Mouse (Mus musculus) kidney, embryonic 15.5 days (tissue): ENCODE results near the gene Nfia. TPM values are rescaled to one million over a fixed set of nuclear protein-coding genes. Genes with fewer than 3 reads are reported as not detected.

ENCODE experiments used
- ATAC-seq: fragments of 200-750 bp; cut with Nextera tagmentation; replicated peaks from 2 replicates; pipeline ENCODE4 v1.8.0; 2017; ENCODE audit warnings: moderate TSS enrichment; ENCODE audit not compliant: low FRiP score
- H3K27ac ChIP-seq: fragments of 300-500 bp; sonication (generic); 2 replicates; pipeline ENCODE4 v1.5.1; 2015; ENCODE audit warnings: mild to moderate bottlenecking, inconsistent platforms
- H3K27me3 ChIP-seq: fragments of 300-500 bp; sonication (generic); 2 replicates; pipeline ENCODE4 v1.6.1; 2015; ENCODE audit warnings: inconsistent platforms
- H3K36me3 ChIP-seq: fragments of 300-500 bp; sonication (generic); 2 replicates; pipeline ENCODE4 v1.6.1; 2015; ENCODE audit warnings: inconsistent platforms
- H3K4me1 ChIP-seq: fragments of 300-500 bp; sonication (generic); 2 replicates; pipeline ENCODE4 v1.6.1; 2015; ENCODE audit warnings: inconsistent platforms
- H3K4me2 ChIP-seq: fragments of 300-500 bp; sonication (generic); 2 replicates; pipeline ENCODE4 v1.6.1; 2015; ENCODE audit warnings: moderate library complexity, mild to moderate bottlenecking, inconsistent platforms
- H3K4me3 ChIP-seq: fragments of 300-500 bp; sonication (generic); replicated peaks from 2 replicates; pipeline ENCODE4 v1.5.1; 2015; ENCODE audit warnings: mild to moderate bottlenecking, inconsistent platforms
- H3K9ac ChIP-seq: fragments of 300-500 bp; sonication (generic); 2 replicates; pipeline ENCODE4 v1.6.1; 2015; ENCODE audit warnings: mild to moderate bottlenecking, inconsistent platforms
- H3K9me3 ChIP-seq: fragments of 300-500 bp; sonication (generic); replicated peaks from 2 replicates; pipeline ENCODE4 v1.6.1; 2016; ENCODE audit warnings: inconsistent platforms
- WGBS: fragments of 180-500 bp; shearing (Covaris S2); methylation state at CpG from one replicate; pipeline ENCODE4 v1.1.7; 2015; ENCODE audit warnings: mixed read lengths; 5-methylcytosine and 5-hydroxymethylcytosine counted together
- polyA plus RNA-seq: library from polyadenylated mRNA; unstranded; fragments of >200 nt; fragmentation: Nextera tagmentation; extraction: Ambion mirVana; gene quantifications from 2 replicates; pipeline ENCODE4 v1.2.1, GENCODE M21; 2015

The Nfia gene
- polyA plus RNA-seq, 1 experiment from 2014 or later: 29.3 TPM

DNA sequence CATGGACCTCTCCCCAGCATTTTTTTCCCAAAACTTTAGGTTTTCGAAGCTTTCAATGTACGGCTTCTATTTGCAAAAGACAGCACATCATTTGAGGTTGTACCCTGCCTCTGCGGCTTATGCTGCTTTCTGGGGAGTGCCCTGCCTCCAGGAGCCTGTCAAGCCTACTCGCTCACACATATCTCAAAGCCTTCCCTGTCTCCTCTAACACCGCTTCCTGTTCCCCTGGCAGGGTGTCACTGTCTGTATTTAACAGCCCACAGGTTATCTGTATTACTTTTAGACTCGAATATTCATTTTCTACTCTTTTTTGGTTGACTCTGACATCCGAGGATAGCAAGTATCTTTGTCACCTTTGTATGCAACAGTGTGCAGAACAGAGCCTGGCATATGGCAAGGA, 304.1 kb downstream of the Nfia start:
- ATAC-seq: no peak
- no peak overlapping the region for H3K4me2 ChIP-seq
- 85% methylated on average over 7 of the region's 7 CpGs for WGBS
- no peaks in the 10 kb centered on the region for H3K9me3 ChIP-seq
- H3K4me3 ChIP-seq: no peak overlapping the region
- no peak overlapping the region for H3K9ac ChIP-seq
- H3K4me1 ChIP-seq: no peaks in the 10 kb centered on the region
- no peak overlapping the region for H3K27ac ChIP-seq
- H3K36me3 ChIP-seq: no peaks in the 10 kb centered on the region
- H3K27me3 ChIP-seq: no peaks in the 10 kb centered on the region

DNA sequence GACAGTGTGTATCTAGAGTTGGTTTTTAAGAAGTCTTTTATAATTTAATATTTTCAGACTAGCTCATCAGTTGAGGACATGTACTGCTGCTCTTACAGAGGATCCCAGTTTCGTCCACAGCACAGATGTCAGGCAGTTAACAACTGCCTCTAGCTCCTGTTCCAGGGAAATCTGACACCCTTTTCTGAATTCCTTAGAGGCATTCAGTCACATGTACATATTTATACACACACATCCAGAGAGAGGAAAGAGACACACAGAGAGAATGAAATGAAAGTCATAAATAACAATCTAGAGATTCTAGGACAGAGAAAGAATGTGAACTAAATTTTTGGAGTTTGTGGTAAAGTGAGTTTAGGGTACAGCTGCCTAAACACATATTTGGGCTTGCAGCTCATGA, 308.1 kb downstream of the Nfia start:
- H3K4me3 ChIP-seq: no peak overlapping the region
- 0 out of 2 replicates have a peak, but pooled peaks have one; percentile 64 for ATAC-seq
- H3K27ac ChIP-seq: no peak overlapping the region
- H3K4me1 ChIP-seq: no peaks in the 10 kb centered on the region
- no peak overlapping the region for H3K9ac ChIP-seq
- H3K36me3 ChIP-seq: no peaks in the 10 kb centered on the region; the same call in 1 of the 2 replicates
- WGBS: 29% methylated on average over 1 of the region's 1 CpGs
- H3K27me3 ChIP-seq: no peaks in the 10 kb centered on the region
- no peaks in the 10 kb centered on the region for H3K9me3 ChIP-seq
- H3K4me2 ChIP-seq: no peak overlapping the region

DNA sequence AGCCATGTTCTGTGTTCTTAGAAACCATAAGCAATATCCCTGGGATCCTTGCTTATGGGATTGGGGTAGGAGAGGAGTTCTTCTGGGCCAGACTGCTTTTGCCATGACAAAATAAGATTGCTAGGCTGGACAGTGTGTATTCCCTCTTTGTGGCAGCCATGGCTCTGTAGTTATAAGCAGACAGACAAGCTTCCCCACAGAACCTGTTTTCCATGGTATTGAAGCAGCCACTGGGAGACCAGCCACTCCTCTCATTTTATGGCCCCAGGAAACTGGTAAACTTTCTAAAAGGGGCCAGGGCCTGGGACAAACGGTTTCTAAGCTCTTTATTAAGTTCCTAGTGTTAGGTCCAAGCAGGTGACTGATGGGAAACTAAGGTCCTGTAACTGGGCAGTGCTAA, 309.4 kb downstream of the Nfia start:
- Histone ChIP-seq H3K4me3 (no peak overlapping the region), H3K4me2 (no peak overlapping the region), H3K27me3 (no peaks in the 10 kb centered on the region), H3K9me3 (no peaks in the 10 kb centered on the region), H3K4me1 (peaks cover 6% of the 10 kb centered on the region), H3K27ac (no peak overlapping the region), H3K9ac (no peak overlapping the region), H3K36me3 (no peaks in the 10 kb centered on the region; the same call in 1 of the 2 replicates)
- no peak for ATAC-seq
- 26% methylated on average over 1 of the region's 1 CpGs for WGBS

DNA sequence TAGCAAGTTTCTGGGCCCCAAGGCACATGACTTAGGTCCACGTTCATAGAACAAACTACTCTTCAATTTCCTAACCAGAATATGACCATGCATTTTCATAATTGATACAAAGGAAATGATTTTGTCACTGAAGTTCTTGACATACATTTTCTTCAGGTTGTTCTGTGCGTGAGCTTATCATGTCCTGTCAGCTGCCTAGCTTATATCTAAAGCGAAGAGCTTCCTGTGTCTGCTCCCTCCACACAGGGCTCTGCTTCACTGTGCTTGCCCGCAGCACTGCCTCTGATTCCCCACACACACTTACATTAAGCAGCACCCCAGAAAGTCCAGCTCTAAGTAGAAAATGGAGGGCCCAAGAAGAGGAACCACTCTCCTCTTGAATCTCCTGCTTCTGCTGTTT, 310.0 kb downstream of the Nfia start:
- WGBS: 84% methylated on average over 4 of the region's 4 CpGs
- Histone ChIP-seq H3K4me1 (peaks cover 11% of the 10 kb centered on the region), H3K27me3 (no peaks in the 10 kb centered on the region), H3K9ac (no peak overlapping the region), H3K36me3 (no peaks in the 10 kb centered on the region; the same call in 1 of the 2 replicates), H3K4me3 (no peak overlapping the region), H3K4me2 (no peak overlapping the region), H3K27ac (no peak overlapping the region), H3K9me3 (no peaks in the 10 kb centered on the region)
- no peak for ATAC-seq

DNA sequence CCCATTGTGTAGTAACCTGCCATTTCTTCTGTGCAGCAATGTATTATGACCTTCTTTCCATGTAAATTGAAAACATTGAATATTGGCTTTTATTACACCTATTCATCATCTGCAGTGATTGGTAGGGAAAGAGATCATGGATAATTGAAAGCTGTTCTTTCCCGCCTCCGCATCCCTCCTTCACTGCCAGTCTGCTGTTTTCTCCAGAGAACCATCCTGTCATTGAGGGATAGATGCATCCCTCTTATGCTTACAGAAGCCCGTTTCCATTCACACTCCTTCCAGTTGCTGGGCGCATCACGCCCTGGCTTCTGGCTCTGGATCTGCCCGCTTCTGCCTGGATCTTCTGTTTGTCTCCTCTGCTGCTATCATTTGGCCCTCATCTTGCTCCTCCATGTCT, 312.5 kb downstream of the Nfia start:
- Histone ChIP-seq H3K9ac (no peak overlapping the region), H3K4me2 (no peak overlapping the region), H3K4me1 (peaks cover 17% of the 10 kb centered on the region), H3K9me3 (no peaks in the 10 kb centered on the region), H3K27ac (no peak overlapping the region), H3K36me3 (no peaks in the 10 kb centered on the region; the same call in 1 of the 2 replicates), H3K4me3 (no peak overlapping the region), H3K27me3 (no peaks in the 10 kb centered on the region)
- 89% methylated on average over 6 of the region's 6 CpGs for WGBS
- ATAC-seq: no peak

DNA sequence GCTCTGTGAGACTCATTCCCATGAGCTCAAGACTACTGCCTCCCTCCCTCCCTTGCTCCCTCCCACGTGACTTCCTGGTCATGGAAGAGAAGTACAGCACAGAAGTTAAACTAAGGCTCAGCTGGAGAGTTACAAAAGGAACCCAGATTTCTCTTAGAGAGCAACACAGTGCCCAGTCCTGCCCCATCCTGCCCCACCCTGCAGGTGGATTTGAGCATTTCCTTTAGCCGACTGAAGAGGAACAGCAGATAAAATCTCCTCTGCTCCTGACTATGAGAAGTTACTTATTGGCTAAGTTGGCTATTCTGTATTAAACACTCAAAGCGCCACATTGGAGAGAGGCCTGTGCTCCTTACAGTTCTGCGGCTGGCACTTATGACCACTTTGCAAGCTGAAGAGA, 314.4 kb downstream of the Nfia start:
- H3K9me3 ChIP-seq: no peaks in the 10 kb centered on the region
- no peaks in the 10 kb centered on the region; the same call in 1 of the 2 replicates for H3K36me3 ChIP-seq
- H3K4me1 ChIP-seq: peaks cover 29% of the 10 kb centered on the region
- H3K9ac ChIP-seq: no peak overlapping the region
- no peak overlapping the region for H3K4me2 ChIP-seq
- H3K4me3 ChIP-seq: no peak overlapping the region
- ATAC-seq: peak; percentile 74
- no peaks in the 10 kb centered on the region for H3K27me3 ChIP-seq
- 55% methylated on average over 4 of the region's 4 CpGs for WGBS
- peak overlapping the region; percentile 47; the same call in 1 of the 2 replicates for H3K27ac ChIP-seq

DNA sequence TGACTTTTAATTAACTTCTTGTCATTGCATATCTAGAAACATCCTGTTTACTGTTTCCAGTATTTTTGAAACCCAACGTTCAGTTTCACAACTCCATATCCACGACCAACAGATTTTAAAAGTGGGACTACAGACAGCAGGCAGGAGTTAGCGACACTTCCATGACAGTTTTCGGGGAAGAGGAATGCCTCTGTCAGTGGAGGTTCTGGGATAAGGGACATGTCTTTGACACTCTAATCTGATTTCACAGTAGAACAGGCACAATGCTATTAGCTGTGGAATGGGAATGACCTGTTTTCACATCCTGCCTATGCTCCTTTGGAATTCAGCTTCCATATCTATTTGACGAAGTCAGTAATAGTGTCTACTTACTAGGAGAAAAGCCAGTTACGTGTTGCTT, 317.5 kb downstream of the Nfia start:
- Histone ChIP-seq H3K4me2 (no peak overlapping the region), H3K9me3 (no peaks in the 10 kb centered on the region), H3K4me1 (peaks cover 40% of the 10 kb centered on the region), H3K27ac (no peak overlapping the region), H3K9ac (no peak overlapping the region), H3K4me3 (no peak overlapping the region), H3K36me3 (no peaks in the 10 kb centered on the region), H3K27me3 (no peaks in the 10 kb centered on the region)
- WGBS: 65% methylated on average over 6 of the region's 6 CpGs
- ATAC-seq: no peak

DNA sequence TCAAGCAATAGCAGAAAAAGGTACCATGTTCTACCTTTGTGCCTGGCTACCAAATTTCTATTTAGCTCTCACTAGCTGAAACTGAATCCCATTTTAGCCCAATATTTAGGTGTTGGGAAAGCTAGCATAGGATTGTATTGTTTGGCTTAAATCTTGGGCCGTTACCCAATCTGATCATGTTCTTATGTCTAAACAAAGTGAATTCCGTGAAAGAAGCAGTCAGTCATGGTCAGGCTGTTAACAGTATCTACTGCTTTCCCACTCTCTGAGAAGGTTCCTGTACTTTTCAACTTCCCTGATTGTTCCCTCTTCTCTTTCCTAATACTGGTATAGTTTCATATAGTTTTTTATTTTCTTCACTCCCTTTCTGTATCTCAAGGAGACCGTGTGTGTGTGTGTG, 318.1 kb downstream of the Nfia start:
- WGBS: 62% methylated on average over 3 of the region's 3 CpGs
- H3K4me3 ChIP-seq: no peak overlapping the region
- peaks cover 40% of the 10 kb centered on the region for H3K4me1 ChIP-seq
- H3K27ac ChIP-seq: no peak overlapping the region
- H3K9ac ChIP-seq: no peak overlapping the region
- H3K9me3 ChIP-seq: no peaks in the 10 kb centered on the region
- no peaks in the 10 kb centered on the region for H3K36me3 ChIP-seq
- no peak for ATAC-seq
- H3K27me3 ChIP-seq: no peaks in the 10 kb centered on the region
- H3K4me2 ChIP-seq: no peak overlapping the region

DNA sequence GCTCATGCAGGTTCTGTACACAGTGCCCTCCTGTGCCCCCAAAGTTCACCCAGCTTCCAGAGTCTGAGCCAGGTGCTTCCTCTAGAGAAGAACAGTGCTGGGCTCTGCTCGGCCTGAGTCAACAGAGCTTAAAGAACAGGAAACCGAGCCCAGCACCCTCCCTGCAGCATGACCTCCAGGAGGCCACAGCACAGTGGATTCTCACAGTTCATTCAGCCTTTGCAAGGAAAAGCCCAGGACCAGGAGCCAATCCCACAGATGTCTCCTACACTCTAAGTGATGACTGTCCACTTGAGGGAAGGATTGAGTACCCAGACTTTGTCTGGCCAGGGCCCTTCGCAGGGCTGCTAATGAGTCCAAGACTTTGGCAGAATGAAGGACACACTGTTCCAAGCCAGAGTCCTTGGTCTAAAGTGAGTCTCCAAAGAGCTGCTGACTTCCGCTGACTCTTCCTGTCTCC, 318.9 kb downstream of the Nfia start:
- Histone ChIP-seq H3K4me3 (no peak overlapping the region), H3K27me3 (no peaks in the 10 kb centered on the region), H3K4me1 (peaks cover 40% of the 10 kb centered on the region), H3K4me2 (no peak overlapping the region), H3K9me3 (no peaks in the 10 kb centered on the region), H3K9ac (no peak overlapping the region), H3K27ac (peak overlapping the region; percentile 7), H3K36me3 (no peaks in the 10 kb centered on the region)
- ATAC-seq: peak; percentile 70
- WGBS: 36% methylated on average over 4 of the region's 4 CpGs

DNA sequence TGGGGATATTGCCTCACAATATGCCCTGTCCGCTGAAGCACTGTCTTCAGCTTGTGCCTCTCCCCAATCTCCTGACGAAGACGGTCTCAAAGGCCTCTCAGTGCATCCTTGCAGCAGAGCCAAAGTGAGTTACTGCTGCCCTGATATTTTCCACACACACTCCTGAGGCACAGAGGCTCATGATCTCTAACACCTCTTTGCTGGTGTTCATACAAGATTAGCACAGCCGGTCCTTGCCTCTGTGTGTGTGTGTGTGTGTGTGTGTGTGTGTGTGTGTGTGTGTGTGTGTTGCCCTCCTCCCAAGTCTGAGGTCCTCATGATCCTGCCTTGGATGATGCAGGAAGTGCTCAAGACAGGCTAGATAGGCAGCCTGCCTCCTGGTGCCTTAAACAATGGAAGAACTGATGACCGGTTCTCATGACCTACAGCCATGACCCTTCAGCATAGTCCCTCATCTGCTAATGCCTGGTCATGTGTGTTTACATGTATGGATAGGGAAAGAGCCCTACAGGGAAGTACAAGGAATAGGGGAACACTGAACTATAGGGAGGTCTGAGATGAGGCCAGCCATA, 319.5 kb downstream of the Nfia start:
- Histone ChIP-seq H3K27ac (peak overlapping the region; percentile 7), H3K9ac (no peak overlapping the region), H3K36me3 (no peaks in the 10 kb centered on the region), H3K9me3 (no peaks in the 10 kb centered on the region), H3K27me3 (no peaks in the 10 kb centered on the region), H3K4me2 (no peak overlapping the region), H3K4me1 (peaks cover 34% of the 10 kb centered on the region), H3K4me3 (no peak overlapping the region)
- ATAC-seq: no peak
- WGBS: 79% methylated on average over 5 of the region's 5 CpGs

DNA sequence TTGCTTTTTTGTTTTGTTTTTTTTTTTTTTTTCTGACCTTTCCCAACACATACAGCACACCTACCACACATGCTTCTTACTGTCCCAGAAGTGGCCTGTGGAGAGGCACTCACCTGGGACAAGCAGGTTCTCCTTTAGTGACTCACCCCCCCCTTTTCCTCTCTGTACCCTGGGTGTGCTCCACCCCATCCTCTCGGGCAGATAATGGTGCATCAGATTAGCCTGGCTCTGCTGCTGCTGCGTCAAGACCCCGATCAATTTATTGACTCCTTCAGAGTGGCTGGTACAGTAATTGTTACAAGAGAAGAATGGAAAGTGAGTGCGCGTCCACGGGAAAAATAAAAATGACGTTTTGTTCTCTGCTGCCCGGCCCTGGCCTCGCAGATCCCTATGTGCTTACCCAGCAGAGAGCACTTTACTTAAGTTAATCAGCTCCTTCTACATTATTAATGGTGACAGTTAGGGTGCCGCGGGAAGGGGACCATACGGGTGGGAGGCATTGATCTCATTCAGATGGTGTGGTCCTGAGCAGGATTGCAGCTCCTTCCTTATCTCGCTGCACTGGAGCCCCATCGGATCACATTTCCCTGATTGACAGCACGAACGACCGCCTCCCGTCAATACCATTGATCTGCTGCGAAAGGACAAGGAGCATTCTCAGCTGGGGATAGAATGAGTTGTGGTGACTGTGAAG, 321.7 kb downstream of the Nfia start:
- Histone ChIP-seq H3K4me2 (peak overlapping the region; percentile 13), H3K4me3 (no peak overlapping the region), H3K27ac (no peak overlapping the region), H3K9ac (no peak overlapping the region), H3K36me3 (no peaks in the 10 kb centered on the region), H3K4me1 (peaks cover 28% of the 10 kb centered on the region), H3K27me3 (no peaks in the 10 kb centered on the region), H3K9me3 (no peaks in the 10 kb centered on the region)
- 26% methylated on average over 19 of the region's 19 CpGs for WGBS
- ATAC-seq: no peak

DNA sequence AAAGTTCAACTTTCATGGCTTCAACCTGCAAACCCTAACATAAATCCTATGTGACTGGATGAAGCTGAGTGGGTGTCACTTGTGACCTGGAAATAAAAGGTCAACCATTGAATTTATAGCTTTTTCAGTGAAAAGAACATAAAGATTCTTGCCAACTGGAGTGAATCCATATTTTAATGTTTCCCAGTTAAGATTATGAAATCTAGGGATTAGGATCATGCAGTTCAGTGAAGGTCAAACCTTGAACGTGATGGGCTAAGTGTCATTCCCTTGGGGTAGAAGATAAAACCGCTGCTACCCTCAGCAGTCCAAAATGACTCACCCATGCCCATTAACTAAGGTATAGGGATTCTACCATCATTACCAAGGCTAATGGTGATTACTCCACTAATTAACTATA, 322.5 kb downstream of the Nfia start:
- H3K9ac ChIP-seq: no peak overlapping the region
- no peaks in the 10 kb centered on the region for H3K9me3 ChIP-seq
- H3K4me2 ChIP-seq: no peak overlapping the region
- no peaks in the 10 kb centered on the region for H3K36me3 ChIP-seq
- ATAC-seq: no peak
- no peaks in the 10 kb centered on the region for H3K27me3 ChIP-seq
- H3K4me3 ChIP-seq: no peak overlapping the region
- peaks cover 29% of the 10 kb centered on the region for H3K4me1 ChIP-seq
- 59% methylated on average over 2 of the region's 2 CpGs for WGBS
- no peak overlapping the region for H3K27ac ChIP-seq
